Mouse (Mus musculus): ENCODE results near the gene Map7. TPM values are rescaled to one million over a fixed set of nuclear protein-coding genes. Genes with fewer than 3 reads are reported as not detected.

Map7 gene
- total RNA-seq, 2 experiments from 2014 or later = 90.6 to 102 TPM

GRCm38 (mm10) chr10:20272380-20272779 is 124.1 kb downstream of the Map7 start:
- DNase-seq (ENCODE audit: extremely low spot score in 1 of 2, low spot score in 1 of 2) = no peak

GRCm38 (mm10) chr10:20273278-20273677 is 125.0 kb downstream of the Map7 start:
- DNase-seq (ENCODE audit: extremely low spot score in 1 of 2, low spot score in 1 of 2) = no peak

GRCm38 (mm10) chr10:20274022-20274421 is 125.8 kb downstream of the Map7 start:
- no peak for DNase-seq (ENCODE audit: extremely low spot score in 1 of 2, low spot score in 1 of 2)

GRCm38 (mm10) chr10:20281456-20281855 is 133.2 kb downstream of the Map7 start:
- DNase-seq (ENCODE audit: extremely low spot score in 1 of 2, low spot score in 1 of 2) = no peak

- peak in 1 of 2 experiments; percentile 37 for DNase-seq (ENCODE audit: extremely low spot score in 1 of 2, low spot score in 1 of 2)
Measured at GRCm38 (mm10) chr10:20285289-20285975, 137.2 kb downstream of the Map7 start.

GRCm38 (mm10) chr10:20285994-20286836 is 137.9 kb downstream of the Map7 start:
- no peak for DNase-seq (ENCODE audit: extremely low spot score in 1 of 2, low spot score in 1 of 2)

- no peak for DNase-seq (ENCODE audit: extremely low spot score in 1 of 2, low spot score in 1 of 2)
Measured at GRCm38 (mm10) chr10:20287369-20287768, 139.1 kb downstream of the Map7 start.

GRCm38 (mm10) chr10:20290467-20290883 is 142.2 kb downstream of the Map7 start:
- DNase-seq (ENCODE audit: extremely low spot score in 1 of 2, low spot score in 1 of 2) = peak; percentile 67 to 96

GRCm38 (mm10) chr10:20295961-20296360 is 147.7 kb downstream of the Map7 start:
- DNase-seq (ENCODE audit: extremely low spot score in 1 of 2, low spot score in 1 of 2) = no peak

- DNase-seq (ENCODE audit: extremely low spot score in 1 of 2, low spot score in 1 of 2) = no peak
Measured at GRCm38 (mm10) chr10:20298152-20298920, 150.1 kb downstream of the Map7 start.

- DNase-seq (ENCODE audit: extremely low spot score in 1 of 2, low spot score in 1 of 2) = no peak
Measured at GRCm38 (mm10) chr10:20299114-20299513, 150.8 kb downstream of the Map7 start.

GRCm38 (mm10) chr10:20310969-20311769 is 162.9 kb downstream of the Map7 start:
- no peak for DNase-seq (ENCODE audit: extremely low spot score in 1 of 2, low spot score in 1 of 2)

- DNase-seq (ENCODE audit: extremely low spot score in 1 of 2, low spot score in 1 of 2) = peak; percentile 95 to 97
Measured at GRCm38 (mm10) chr10:20311918-20312735, 163.9 kb downstream of the Map7 start, which contains the start of gene Bclaf1. Bclaf1 (plus strand) TSS chr10:20312469.

- peak; percentile 88 to 89 for DNase-seq (ENCODE audit: extremely low spot score in 1 of 2, low spot score in 1 of 2)
Measured at GRCm38 (mm10) chr10:20312736-20313301, 164.5 kb downstream of the Map7 start.

- DNase-seq (ENCODE audit: extremely low spot score in 1 of 2, low spot score in 1 of 2) = no peak
Measured at GRCm38 (mm10) chr10:20313447-20313846, 165.2 kb downstream of the Map7 start.

GRCm38 (mm10) chr10:20313941-20314340 is 165.7 kb downstream of the Map7 start:
- no peak for DNase-seq (ENCODE audit: extremely low spot score in 1 of 2, low spot score in 1 of 2)

GRCm38 (mm10) chr10:20314797-20315196 is 166.5 kb downstream of the Map7 start:
- DNase-seq (ENCODE audit: extremely low spot score in 1 of 2, low spot score in 1 of 2) = no peak

GRCm38 (mm10) chr10:20317466-20317865 is 169.2 kb downstream of the Map7 start:
- DNase-seq (ENCODE audit: extremely low spot score in 1 of 2, low spot score in 1 of 2) = no peak

- no peak for DNase-seq (ENCODE audit: extremely low spot score in 1 of 2, low spot score in 1 of 2)
Measured at GRCm38 (mm10) chr10:20326226-20326625, 178.0 kb downstream of the Map7 start.

All from layer of hippocampus, postnatal 25 days (tissue).